Mouse (Mus musculus) liver, postnatal 0 days (tissue): ENCODE data around the gene Nxph1.

Experiments
- CTCF ChIP-seq: sonication (generic); IDR thresholded peaks from 2 replicates; pipeline ENCODE4 v1.5.1; 2016; ENCODE audit warnings: antibody characterized with exemption, low read depth
- EP300 ChIP-seq: IDR thresholded peaks from 2 replicates; pipeline ENCODE4 v1.6.1; 2016; ENCODE audit warnings: antibody characterized with exemption, low read depth, mild to moderate bottlenecking

DNA sequence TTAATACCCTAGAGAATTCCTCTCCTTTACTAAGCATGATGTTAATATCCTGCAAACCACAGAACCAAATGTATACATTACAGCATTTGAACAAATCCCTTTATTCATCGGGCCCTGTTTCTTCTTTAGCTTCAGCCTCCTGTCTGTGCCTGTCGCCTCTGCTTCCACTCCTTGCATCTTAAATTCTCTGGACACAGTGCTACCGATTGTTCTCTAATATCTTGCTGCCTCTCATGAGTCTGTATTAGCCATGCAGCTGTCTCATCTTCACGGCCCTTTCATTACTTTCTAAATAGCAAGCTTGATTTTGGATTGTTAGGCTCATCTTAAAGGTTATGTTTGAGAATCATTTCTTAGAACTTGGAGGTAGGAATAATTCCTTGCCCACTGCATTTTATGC, 262.5 kb downstream of the Nxph1 start:
- TF ChIP-seq CTCF (no peak), EP300 (no peak)
